Mouse (Mus musculus) bone marrow macrophage, adult 2 months (primary cell): Measurements from ENCODE around the gene Tpd52l2. TPM values are rescaled to one million over a fixed set of nuclear protein-coding genes. Genes with fewer than 3 reads are reported as not detected.

ENCODE experiments used
- H3K27ac ChIP-seq: 2 replicates; pipeline ENCODE4 v1.5.1; 2012; ENCODE audit warnings: low read depth, low read length; ENCODE audit not compliant: insufficient read depth
- H3K4me1 ChIP-seq: 2 replicates; pipeline ENCODE4 v1.6.1; 2012; ENCODE audit warnings: low read length; ENCODE audit not compliant: control insufficient read depth, insufficient read depth
- H3K4me3 ChIP-seq: 2 replicates; pipeline ENCODE4 v1.5.1; 2012; ENCODE audit warnings: mild to moderate bottlenecking, low read length, moderate library complexity; ENCODE audit not compliant: insufficient read depth
- CTCF ChIP-seq: IDR thresholded peaks from 2 replicates; pipeline ENCODE4 v1.5.1; 2012; ENCODE audit warnings: low read depth, mild to moderate bottlenecking, low read length, moderate library complexity
- POLR2A ChIP-seq: IDR thresholded peaks from 2 replicates; pipeline ENCODE4 v1.6.1; 2012; ENCODE audit warnings: mild to moderate bottlenecking, low read depth, low read length, borderline replicate concordance
- polyA plus RNA-seq: library from polyadenylated mRNA; stranded (reverse); fragments of >200 nt; gene quantifications from 2 replicates; pipeline ENCODE4 v1.2.4, GENCODE M21; 2012; ENCODE audit not compliant: missing spikeins, insufficient read depth, insufficient read length

The Tpd52l2 gene
- 61.9 and 65.6 TPM in 2 replicates for polyA plus RNA-seq

DNA sequence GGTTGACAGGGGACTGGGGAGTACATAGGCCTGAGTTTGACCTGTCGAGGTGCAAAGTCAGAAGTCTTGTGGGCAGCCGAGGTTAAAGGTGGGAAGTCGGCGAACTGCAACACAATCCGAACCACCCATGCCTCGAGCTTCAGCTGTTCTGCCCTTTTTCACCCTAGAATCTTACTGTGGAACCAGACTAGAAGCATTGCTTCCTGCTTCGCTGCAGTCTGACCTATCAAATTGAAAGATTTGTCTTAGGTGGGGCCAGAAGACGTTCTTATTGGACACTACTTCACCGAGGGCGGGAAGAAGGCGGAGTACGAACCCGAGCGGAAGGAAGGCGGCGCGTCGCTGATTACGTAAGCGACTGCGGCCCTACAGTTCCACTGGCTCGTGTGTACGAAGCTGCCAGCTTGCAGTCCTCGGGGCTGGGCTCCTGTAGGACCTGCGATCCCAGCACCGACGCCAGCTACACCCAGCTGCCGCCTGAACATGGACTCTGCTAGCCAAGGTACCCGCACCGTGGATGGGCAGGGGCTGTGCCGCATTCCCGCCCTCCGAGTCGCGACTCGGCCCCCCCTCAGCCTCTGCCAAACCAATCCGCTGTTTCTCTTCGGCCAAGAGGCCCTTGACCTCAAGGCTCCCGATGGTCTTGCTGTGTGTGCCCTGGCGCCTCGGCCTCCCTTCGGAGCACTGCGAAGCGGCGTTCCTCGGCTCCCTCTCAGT lies at the start of gene Tpd52l2:
Gene Tpd52l2 (plus strand): TSS at position 312 of the 717 bp plus-strand sequence.
- peak within 1 kb of the TSS; percentile 81 for H3K27ac ChIP-seq
- peak; percentile 67; the same call in 1 of the 2 replicates for TF ChIP-seq POLR2A
- no peak for TF ChIP-seq CTCF
- peak within 1 kb of the TSS; percentile 85 for H3K4me3 ChIP-seq
- H3K4me1 ChIP-seq = peaks cover 10% of the 10 kb centered on the region

DNA sequence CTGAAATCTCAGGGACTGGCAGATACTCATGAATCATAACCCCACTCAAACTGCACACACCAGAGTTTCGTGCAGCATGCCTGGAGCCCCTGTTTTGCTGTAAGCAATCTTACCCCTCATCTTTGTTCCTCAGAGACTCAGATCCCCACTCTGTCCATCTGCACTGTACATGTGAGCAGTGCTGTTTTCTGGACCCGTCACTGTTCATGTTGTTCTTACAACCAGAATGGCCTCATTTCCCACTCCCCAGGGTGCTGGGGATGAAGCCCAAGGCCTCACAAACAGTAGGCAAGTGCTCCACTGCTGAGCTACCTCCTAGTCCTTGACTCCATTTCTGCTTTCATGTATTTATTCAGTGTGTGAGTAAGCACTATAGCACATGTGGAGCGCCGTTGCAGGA lies 44.8 kb upstream of the Tpd52l2 start:
- peaks cover 11% of the 10 kb centered on the region for H3K4me1 ChIP-seq
- no peak for TF ChIP-seq CTCF
- no peak for TF ChIP-seq POLR2A
- H3K27ac ChIP-seq = no peak overlapping the region
- H3K4me3 ChIP-seq = no peak overlapping the region

GRCm38 (mm10) chr2:181453274-181453673 lies 43.7 kb upstream of the Tpd52l2 start:
- Histone ChIP-seq H3K27ac (no peak overlapping the region), H3K4me3 (no peak overlapping the region), H3K4me1 (peaks cover 13% of the 10 kb centered on the region)
- TF ChIP-seq CTCF (no peak), POLR2A (no peak)

DNA sequence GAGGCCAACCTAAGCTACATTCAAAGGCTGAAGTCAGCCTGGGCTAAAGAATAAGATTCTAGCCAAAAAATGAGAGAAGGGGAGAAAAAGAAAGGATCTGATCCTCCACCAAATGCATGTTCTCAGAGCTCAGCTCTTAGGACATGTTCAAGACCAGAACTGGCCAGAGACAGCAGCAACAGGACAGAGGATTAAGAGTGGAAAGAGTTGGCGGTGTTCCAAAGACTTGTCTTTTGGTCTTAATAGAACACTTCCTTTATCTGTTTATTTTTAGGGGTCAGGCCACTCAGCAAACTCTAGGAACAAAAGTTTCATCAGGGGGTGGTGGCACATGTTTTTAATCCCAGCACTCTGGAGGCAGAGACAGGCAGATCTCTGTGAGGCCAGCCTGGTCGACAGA lies 41.0 kb upstream of the Tpd52l2 start:
- Histone ChIP-seq H3K4me3 (no peak overlapping the region), H3K4me1 (peaks cover 13% of the 10 kb centered on the region), H3K27ac (no peak overlapping the region)
- TF ChIP-seq CTCF = no peak
- no peak for TF ChIP-seq POLR2A

DNA sequence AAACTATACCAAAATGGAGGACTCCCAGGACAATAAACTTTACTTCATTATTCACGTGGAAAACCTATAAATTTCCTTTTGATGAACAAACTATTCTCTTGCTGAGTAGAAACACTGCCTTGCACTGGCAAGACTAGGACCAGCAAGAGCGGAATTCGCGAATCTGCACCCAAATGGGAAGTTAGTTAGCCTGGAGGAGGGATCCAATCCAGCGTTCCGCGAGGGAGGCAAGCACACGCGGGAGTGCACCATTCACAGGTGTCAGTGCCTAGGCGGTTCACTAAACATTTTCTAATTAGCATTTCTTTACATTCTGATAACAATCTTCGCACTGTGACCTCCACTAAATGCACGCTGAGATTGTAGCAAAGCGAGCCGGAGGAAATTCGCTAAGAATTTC lies 39.1 kb upstream of the Tpd52l2 start:
- peaks cover 13% of the 10 kb centered on the region for H3K4me1 ChIP-seq
- no peak overlapping the region for H3K4me3 ChIP-seq
- H3K27ac ChIP-seq = no peak overlapping the region
- no peak for TF ChIP-seq POLR2A
- no peak for TF ChIP-seq CTCF

DNA sequence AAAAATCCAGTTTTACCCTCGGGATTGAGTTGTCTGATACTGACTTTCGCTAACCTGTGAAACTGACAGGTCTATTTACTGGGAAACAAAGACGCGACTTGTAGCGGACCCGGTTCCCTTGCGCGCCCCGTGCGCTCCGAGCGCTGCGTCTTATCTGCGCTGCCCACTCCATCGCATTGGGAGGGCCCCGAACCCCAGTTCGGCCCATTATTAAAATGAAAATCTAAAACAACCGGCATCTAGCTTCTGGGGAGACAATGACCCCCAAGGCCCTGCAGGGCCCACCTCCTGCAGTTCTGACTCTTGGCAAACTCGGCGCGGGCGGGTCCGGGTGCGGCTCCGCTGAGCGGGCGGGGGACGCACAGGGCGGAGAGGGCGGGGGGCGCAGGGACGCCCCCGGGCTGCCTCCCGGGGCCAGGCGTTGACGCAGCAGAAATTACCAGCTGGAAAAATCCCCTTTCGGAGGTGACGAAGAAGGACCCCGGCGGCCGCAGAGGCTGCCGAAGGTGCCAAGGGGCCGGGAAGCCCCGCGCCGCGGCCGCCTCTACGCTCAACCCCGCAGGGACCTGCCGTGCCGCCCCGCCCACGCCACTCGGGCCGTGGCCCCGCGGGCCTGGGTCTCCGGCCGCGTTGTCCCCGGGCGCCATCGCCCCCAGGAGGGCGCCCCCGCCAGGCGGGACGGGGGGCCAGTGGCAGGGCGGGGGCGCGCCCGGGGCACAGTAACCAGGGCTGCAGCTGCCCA lies 38.4 kb upstream of the Tpd52l2 start:
- Histone ChIP-seq H3K4me3 (peak overlapping the region; percentile 75), H3K27ac (no peak overlapping the region)
- TF ChIP-seq POLR2A = no peak
- TF ChIP-seq CTCF = no peak

DNA sequence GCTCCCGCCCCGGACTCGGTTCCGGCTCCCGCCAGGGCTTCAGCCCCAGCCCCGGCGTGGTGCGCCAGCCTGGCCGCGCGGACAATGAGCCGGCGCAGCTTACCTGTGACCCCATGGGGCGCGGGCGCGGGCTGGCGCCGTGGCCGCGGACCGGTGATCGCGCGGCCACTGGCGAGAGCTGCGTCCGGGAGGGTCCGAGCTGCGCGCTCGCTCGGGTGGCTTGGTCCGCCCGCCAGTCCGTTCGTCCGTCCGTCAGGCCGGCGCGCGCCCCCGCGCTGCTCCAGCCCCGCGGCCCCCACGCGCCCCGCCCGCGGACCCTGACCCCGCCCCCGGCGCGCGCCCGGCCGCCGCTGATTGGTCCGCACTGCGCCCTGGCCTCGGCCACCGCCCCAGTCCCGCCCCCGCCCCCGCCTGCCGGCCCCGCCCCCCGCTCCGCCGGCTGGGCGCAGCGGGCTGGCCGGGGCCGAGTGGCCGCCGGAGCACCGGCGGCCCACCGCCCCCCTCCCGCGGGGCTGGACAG lies 37.7 kb upstream of the Tpd52l2 start, which contains the start of gene Zbtb46:
Gene Zbtb46 (minus strand): TSS at position 274 of the 520 bp plus-strand sequence.
- peak within 1 kb of the TSS; percentile 84 for H3K4me3 ChIP-seq
- H3K4me1 ChIP-seq = peaks cover 13% of the 10 kb centered on the region
- no peak within 1 kb of the TSS for H3K27ac ChIP-seq
- TF ChIP-seq CTCF (no peak), POLR2A (no peak)

More for the DNA sequence above, 38.4 kb upstream of the Tpd52l2 start:
- H3K4me1 ChIP-seq = peaks cover 13% of the 10 kb centered on the region

DNA sequence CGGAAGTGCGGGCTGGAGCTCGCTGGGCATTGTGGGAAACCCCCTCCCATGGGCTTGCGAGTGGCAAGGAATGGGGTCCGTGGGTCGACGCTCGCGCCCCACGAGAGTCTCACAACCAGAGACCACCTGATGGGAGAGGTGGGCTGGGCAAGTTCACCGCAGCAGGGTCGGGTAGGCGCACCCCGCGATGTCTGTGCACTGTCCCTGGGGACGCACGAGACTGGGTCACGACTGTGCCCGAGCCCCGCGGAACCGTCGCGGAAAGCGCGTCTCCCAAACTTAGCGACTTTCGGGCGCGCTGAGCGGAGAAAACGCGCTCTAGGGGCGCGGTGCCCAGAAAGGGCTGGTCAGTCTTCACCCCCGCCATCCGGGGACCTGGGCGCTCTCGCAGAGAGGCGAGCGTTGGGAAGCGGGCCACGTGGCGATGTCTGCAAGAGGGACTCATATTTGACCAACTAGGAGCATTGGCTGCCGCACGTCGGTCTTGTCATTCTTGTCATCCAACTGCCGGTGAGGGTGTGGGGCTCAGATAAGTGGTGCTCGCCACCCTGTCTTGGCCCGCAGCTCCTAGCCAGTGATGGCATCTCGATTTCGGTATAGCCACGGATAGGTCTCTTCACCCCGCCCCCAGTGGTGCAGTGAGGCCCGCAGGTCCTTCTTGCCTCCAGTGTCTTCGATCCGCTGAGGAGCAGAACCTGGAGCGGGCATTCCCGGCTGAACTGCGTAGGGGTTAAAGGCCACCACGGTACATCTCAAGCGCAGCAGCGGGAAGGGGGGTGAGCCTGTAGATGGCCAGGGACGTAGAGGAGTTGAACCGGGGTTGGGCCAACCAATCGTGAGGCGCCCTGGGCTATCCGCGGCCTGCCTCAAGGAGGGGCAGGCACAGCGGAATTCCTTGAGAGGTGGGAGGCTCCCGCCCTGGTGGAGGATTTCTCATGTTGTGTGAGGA lies 37.0 kb upstream of the Tpd52l2 start:
- TF ChIP-seq POLR2A = no peak
- no peak for TF ChIP-seq CTCF
- Histone ChIP-seq H3K4me1 (peaks cover 10% of the 10 kb centered on the region), H3K27ac (no peak overlapping the region), H3K4me3 (peak overlapping the region; percentile 84)

GRCm38 (mm10) chr2:181461536-181462100 lies 35.3 kb upstream of the Tpd52l2 start:
- H3K4me3 ChIP-seq = no peak overlapping the region
- no peak for TF ChIP-seq POLR2A
- TF ChIP-seq CTCF = no peak
- no peak overlapping the region for H3K27ac ChIP-seq
- H3K4me1 ChIP-seq = 0 out of 2 replicates have a peak, but pooled peaks cover 2% of the 10 kb centered on the region
